ENCODE assay signal across 8 mouse cellular contexts in genomic region chr3:152105341-152105740, GRCm38 (mm10).
DNase-seq lines count a peak whose midpoint lies in the region; ATAC-seq and TF ChIP-seq lines count a peak whose summit lies in the region.

No protein-coding gene starts in this region.

- H3K27ac ChIP-seq in cerebellum, adult 2 months (ENCODE audit: insufficient read depth, low read length) = no peak overlapping the region
- no peak overlapping the region for H3K27ac ChIP-seq in lung, embryonic 14.5 days (ENCODE audit: low read depth)

- no peaks in the 10 kb centered on the region for H3K36me3 ChIP-seq in lung, embryonic 14.5 days (ENCODE audit: insufficient read depth)

- 8% methylated on average over 14 of the region's 14 CpGs for WGBS in cerebellum, adult 2 months
- WGBS in lung, embryonic 14.5 days = 4% methylated on average over 14 of the region's 14 CpGs

- TF ChIP-seq CTCF in cerebellum, adult 2 months (IDR thresholded peaks at IDR 0.05; ENCODE audit: borderline replicate concordance, insufficient read depth, low read depth, low read length) = peak; percentile 72; the same call in 1 of the 2 replicates
- peak; percentile 95 for TF ChIP-seq CTCF in lung, embryonic 14.5 days (IDR thresholded peaks at IDR 0.05; ENCODE audit: low read depth)

- H3K4me3 ChIP-seq in cerebellum, adult 2 months (replicated peaks; ENCODE audit: insufficient read depth, low read depth, low read length) = peak overlapping the region; percentile 16
- H3K4me3 ChIP-seq in lung, embryonic 14.5 days (ENCODE audit: low read depth, low read length) = peak overlapping the region; percentile 11; the same call in 1 of the 2 replicates

- H3K9ac ChIP-seq in lung, embryonic 14.5 days = no peak overlapping the region

- H3K9me3 ChIP-seq in lung, embryonic 14.5 days (ENCODE audit: low read depth, low read length) = no peaks in the 10 kb centered on the region

- intact Hi-C loops in heart, postnatal 36 days (cut with DNase I) = no loop called here

- no peak for TF ChIP-seq POLR2A in cerebellum, adult 2 months (IDR thresholded peaks at IDR 0.05; ENCODE audit: borderline replicate concordance, insufficient read depth, low read length)

- no peaks in the 10 kb centered on the region for H3K4me1 ChIP-seq in cerebellum, adult 2 months (ENCODE audit: control insufficient read depth, insufficient read depth, low read length)
- peaks cover 6% of the 10 kb centered on the region; the same call in 1 of the 2 replicates for H3K4me1 ChIP-seq in lung, embryonic 14.5 days (ENCODE audit: insufficient read depth)

- peak; percentile 80 for DNase-seq in Muller cell, postnatal 12 days (ENCODE audit: inconsistent ontology term)
- DNase-seq in cerebellum, adult 2 months = peak; percentile 62 to 63
- DNase-seq in forelimb bud, embryonic 11.5 days (ENCODE audit: low read depth, low spot score) = peak; percentile 73
- DNase-seq in heart, postnatal 36 days = peak; percentile 52 to 68
- peak; percentile 77 for DNase-seq in layer of hippocampus, adult 9-11 months
- peak; percentile 89 for DNase-seq in lung, embryonic 14.5 days
- peak; percentile 49 to 52 for DNase-seq in thymus, postnatal 36 days

- peak overlapping the region; percentile 49 for H3K4me2 ChIP-seq in lung, embryonic 14.5 days

- ATAC-seq in lung, embryonic 14.5 days (ENCODE audit: insufficient read depth) = peak; percentile 71
- peak; percentile 39; the same call in 1 of the 2 replicates for ATAC-seq in neutrophil, adult 5-6 weeks (ENCODE audit: extremely low read depth, insufficient number of reproducible peaks, low FRiP score, poor library complexity, severe bottlenecking)

- H3K27me3 ChIP-seq in cerebellum, adult 2 months (ENCODE audit: control insufficient read depth, insufficient read depth, low read length) = no peaks in the 10 kb centered on the region
- peaks cover 6% of the 10 kb centered on the region for H3K27me3 ChIP-seq in lung, embryonic 14.5 days (ENCODE audit: insufficient read depth, low read length)
